Mouse (Mus musculus) hindbrain, embryonic 13.5 days (tissue): Measurements from ENCODE around the gene Aldh2. TPM values are rescaled to one million over a fixed set of nuclear protein-coding genes. Genes with fewer than 3 reads are reported as not detected.
A peak's percentile ranks its signal among the peaks of the same experiment; 100 is the strongest.
"Not testable (repeated sequence)": the region's sequence is repeated elsewhere in the genome, so short reads cannot be mapped to it uniquely, and the experiment has no call there.

Source experiments
- ATAC-seq: fragments of 200-750 bp; cut with Nextera tagmentation; 2 replicates; pipeline ENCODE4 v1.8.0; 2017; ENCODE audit warnings: moderate TSS enrichment; ENCODE audit not compliant: low FRiP score
- H3K27ac ChIP-seq: fragments of 300-500 bp; sonication (generic); 2 replicates; pipeline ENCODE4 v1.5.1; 2015; ENCODE audit warnings: inconsistent platforms, mild to moderate bottlenecking, moderate library complexity
- H3K27me3 ChIP-seq: fragments of 300-500 bp; sonication (generic); 2 replicates; pipeline ENCODE4 v1.6.1; 2015; ENCODE audit warnings: mild to moderate bottlenecking, inconsistent platforms
- H3K36me3 ChIP-seq: fragments of 300-500 bp; sonication (generic); 2 replicates; pipeline ENCODE4 v1.6.1; 2015; ENCODE audit warnings: mild to moderate bottlenecking, inconsistent platforms
- H3K4me1 ChIP-seq: fragments of 300-500 bp; sonication (generic); replicated peaks from 2 replicates; pipeline ENCODE4 v1.6.1; 2015; ENCODE audit warnings: inconsistent platforms
- H3K4me2 ChIP-seq: fragments of 300-500 bp; sonication (generic); 2 replicates; pipeline ENCODE4 v1.6.1; 2015; ENCODE audit warnings: inconsistent platforms, mild to moderate bottlenecking, moderate library complexity
- H3K4me3 ChIP-seq: fragments of 300-500 bp; sonication (generic); 2 replicates; pipeline ENCODE4 v1.5.1; 2015; ENCODE audit warnings: mild to moderate bottlenecking, inconsistent platforms
- H3K9ac ChIP-seq: fragments of 300-500 bp; sonication (generic); 2 replicates; pipeline ENCODE4 v1.6.1; 2015; ENCODE audit warnings: mild to moderate bottlenecking, inconsistent platforms
- H3K9me3 ChIP-seq: fragments of 300-500 bp; sonication (generic); 2 replicates; pipeline ENCODE4 v1.6.1; 2016; ENCODE audit warnings: inconsistent platforms
- WGBS: fragments of 180-500 bp; shearing (Covaris S2); methylation state at CpG from one replicate; pipeline ENCODE4 v1.1.7; 2015; 5-methylcytosine and 5-hydroxymethylcytosine counted together
- polyA plus RNA-seq: library from polyadenylated mRNA; unstranded; fragments of >200 nt; fragmentation: Nextera tagmentation; extraction: Ambion mirVana; gene quantifications from 2 replicates; pipeline ENCODE4 v1.2.1, GENCODE M21; 2015

Aldh2 gene
- 104 and 109 TPM in 2 replicates for polyA plus RNA-seq

GRCm38 (mm10) chr5:121593451-121594401 is at the start of gene Aldh2:
Gene Aldh2, minus strand, starts transcription at chr5:121593824.
- H3K36me3 ChIP-seq = no peaks in the 10 kb centered on the region
- 3% methylated on average over 47 of the region's 47 CpGs for WGBS
- H3K27ac ChIP-seq = peak within 1 kb of the TSS; percentile 79
- H3K4me2 ChIP-seq = peak within 1 kb of the TSS; percentile 95
- H3K9me3 ChIP-seq = no peaks in the 10 kb centered on the region
- H3K4me3 ChIP-seq = peak within 1 kb of the TSS; percentile 68
- peak; percentile 83 for ATAC-seq
- 0 out of 2 replicates have a peak, but pooled peaks cover 7% of the 10 kb centered on the region for H3K27me3 ChIP-seq
- H3K4me1 ChIP-seq = peaks cover 30% of the 10 kb centered on the region
- peak within 1 kb of the TSS; percentile 84 for H3K9ac ChIP-seq

- Histone ChIP-seq H3K4me2 (no peak overlapping the region), H3K27me3 (no peaks in the 10 kb centered on the region), H3K9ac (no peak overlapping the region), H3K27ac (no peak overlapping the region), H3K36me3 (no peaks in the 10 kb centered on the region), H3K4me3 (no peak overlapping the region), H3K4me1 (no peaks in the 10 kb centered on the region), H3K9me3 (no peaks in the 10 kb centered on the region)
- WGBS = 89% methylated on average over 9 of the region's 9 CpGs
- ATAC-seq = no peak
These were observed 46.0 kb upstream of the Aldh2 start for GRCm38 (mm10) chr5:121639601-121640000.

GRCm38 (mm10) chr5:121637296-121637695 is 43.7 kb upstream of the Aldh2 start:
- H3K4me2 ChIP-seq = no peak overlapping the region
- no peak overlapping the region for H3K4me3 ChIP-seq
- no peaks in the 10 kb centered on the region for H3K27me3 ChIP-seq
- no peak overlapping the region for H3K9ac ChIP-seq
- H3K4me1 ChIP-seq = peaks cover 4% of the 10 kb centered on the region; the same call in 1 of the 2 replicates
- no peaks in the 10 kb centered on the region for H3K9me3 ChIP-seq
- no peak overlapping the region for H3K27ac ChIP-seq
- no peaks in the 10 kb centered on the region for H3K36me3 ChIP-seq
- 91% methylated on average over 6 of the region's 6 CpGs for whole genome bisulfite sequencing
- ATAC-seq = no peak

GRCm38 (mm10) chr5:121634668-121635067 is 41.0 kb upstream of the Aldh2 start:
- Histone ChIP-seq H3K4me3 (no peak overlapping the region), H3K9me3 (no peaks in the 10 kb centered on the region), H3K36me3 (no peaks in the 10 kb centered on the region), H3K4me1 (peaks cover 4% of the 10 kb centered on the region; the same call in 1 of the 2 replicates), H3K27ac (no peak overlapping the region), H3K27me3 (no peaks in the 10 kb centered on the region), H3K4me2 (no peak overlapping the region), H3K9ac (no peak overlapping the region)
- no peak for ATAC-seq
- WGBS = 93% methylated on average over 5 of the region's 5 CpGs

- Histone ChIP-seq H3K9ac (no peak overlapping the region), H3K4me2 (no peak overlapping the region), H3K27me3 (no peaks in the 10 kb centered on the region), H3K27ac (no peak overlapping the region), H3K4me1 (peaks cover 4% of the 10 kb centered on the region; the same call in 1 of the 2 replicates), H3K36me3 (no peaks in the 10 kb centered on the region), H3K4me3 (no peak overlapping the region), H3K9me3 (no peaks in the 10 kb centered on the region)
- ATAC-seq = no peak
- 38% methylated on average over 3 of the region's 3 CpGs for WGBS
These were observed 39.2 kb upstream of the Aldh2 start for GRCm38 (mm10) chr5:121632804-121633203.

GRCm38 (mm10) chr5:121631106-121631647 is 37.6 kb upstream of the Aldh2 start:
- not testable (repeated sequence) for H3K27me3 ChIP-seq, H3K4me3 ChIP-seq, H3K9me3 ChIP-seq, H3K4me2 ChIP-seq, H3K4me1 ChIP-seq, H3K9ac ChIP-seq, H3K27ac ChIP-seq, ATAC-seq, H3K36me3 ChIP-seq
- 62% methylated on average over 9 of the region's 9 CpGs for WGBS

GRCm38 (mm10) chr5:121627871-121628270 is 34.2 kb upstream of the Aldh2 start:
- Histone ChIP-seq H3K27ac (no peak overlapping the region), H3K27me3 (no peaks in the 10 kb centered on the region), H3K36me3 (no peaks in the 10 kb centered on the region), H3K4me3 (no peak overlapping the region), H3K9me3 (no peaks in the 10 kb centered on the region), H3K4me1 (peaks cover under 1% of the 10 kb centered on the region; the same call in 1 of the 2 replicates), H3K4me2 (no peak overlapping the region), H3K9ac (no peak overlapping the region)
- 0% methylated on average over 1 of the region's 1 CpGs for WGBS
- ATAC-seq = no peak

- 91% methylated on average over 3 of the region's 3 CpGs for WGBS
- Histone ChIP-seq H3K27me3 (no peaks in the 10 kb centered on the region), H3K36me3 (no peaks in the 10 kb centered on the region), H3K27ac (no peak overlapping the region), H3K9me3 (no peaks in the 10 kb centered on the region), H3K4me2 (no peak overlapping the region), H3K9ac (no peak overlapping the region), H3K4me3 (no peak overlapping the region), H3K4me1 (peaks cover 14% of the 10 kb centered on the region)
- ATAC-seq = no peak
These were observed 29.6 kb upstream of the Aldh2 start for GRCm38 (mm10) chr5:121623241-121623640.

- peaks cover 19% of the 10 kb centered on the region for H3K4me1 ChIP-seq
- H3K9ac ChIP-seq = no peak overlapping the region
- no peak overlapping the region for H3K4me3 ChIP-seq
- no peaks in the 10 kb centered on the region for H3K27me3 ChIP-seq
- WGBS = 97% methylated on average over 5 of the region's 5 CpGs
- H3K4me2 ChIP-seq = no peak overlapping the region
- H3K27ac ChIP-seq = no peak overlapping the region
- ATAC-seq = no peak
- H3K36me3 ChIP-seq = no peaks in the 10 kb centered on the region
- H3K9me3 ChIP-seq = no peaks in the 10 kb centered on the region
These were observed 27.5 kb upstream of the Aldh2 start for GRCm38 (mm10) chr5:121621102-121621501.

GRCm38 (mm10) chr5:121618592-121619513 is 25.2 kb upstream of the Aldh2 start, which contains the start of gene Acad12:
Gene Acad12, minus strand, starts transcription at chr5:121618938.
- H3K9ac ChIP-seq = peak within 1 kb of the TSS; percentile 86
- H3K27ac ChIP-seq = peak within 1 kb of the TSS; percentile 80
- H3K27me3 ChIP-seq = no peaks in the 10 kb centered on the region
- peak; percentile 82 for ATAC-seq
- H3K9me3 ChIP-seq = no peaks in the 10 kb centered on the region
- H3K4me2 ChIP-seq = peak within 1 kb of the TSS; percentile 89
- peak within 1 kb of the TSS; percentile 75 for H3K4me3 ChIP-seq
- peaks cover 19% of the 10 kb centered on the region for H3K4me1 ChIP-seq
- no peaks in the 10 kb centered on the region for H3K36me3 ChIP-seq
- WGBS = under 1% methylated on average over 46 of the region's 58 CpGs

GRCm38 (mm10) chr5:121614921-121615320 is 21.3 kb upstream of the Aldh2 start:
- H3K4me2 ChIP-seq, H3K27me3 ChIP-seq, H3K36me3 ChIP-seq, H3K9me3 ChIP-seq, H3K4me3 ChIP-seq, H3K27ac ChIP-seq, ATAC-seq, H3K9ac ChIP-seq: not testable (repeated sequence)
- 83% methylated on average over 3 of the region's 3 CpGs for WGBS
- peaks cover 12% of the 10 kb centered on the region for H3K4me1 ChIP-seq

- Histone ChIP-seq H3K4me1 (no peaks in the 10 kb centered on the region), H3K9ac (no peak overlapping the region), H3K4me2 (no peak overlapping the region), H3K36me3 (no peaks in the 10 kb centered on the region), H3K27me3 (no peaks in the 10 kb centered on the region), H3K9me3 (no peaks in the 10 kb centered on the region), H3K4me3 (no peak overlapping the region), H3K27ac (no peak overlapping the region)
- 87% methylated on average over 6 of the region's 6 CpGs for WGBS
- ATAC-seq = no peak
These were observed 18.4 kb upstream of the Aldh2 start for GRCm38 (mm10) chr5:121612036-121612435.
